Mouse (Mus musculus): ENCODE data around the gene Clic4. TPM values are rescaled to one million over a fixed set of nuclear protein-coding genes. Genes with fewer than 3 reads are reported as not detected.

The Clic4 gene
- polyA plus RNA-seq (2015; fragmentation: Nextera tagmentation; extraction: Ambion mirVana) = 252 and 254 TPM in 2 replicates

GRCm38 (mm10) chr4:135272640-135273306, at the start of gene Clic4:
Gene Clic4 (minus strand): TSS chr4:135272814.
- Histone ChIP-seq H3K36me3 (no peaks in the 10 kb centered on the region), H3K4me3 (peak within 1 kb of the TSS; percentile 93), H3K27ac (peak within 1 kb of the TSS; percentile 99), H3K9ac (peak within 1 kb of the TSS; percentile 98), H3K4me2 (peak within 1 kb of the TSS; percentile 63), H3K9me3 (replicated peaks) (no peaks in the 10 kb centered on the region), H3K27me3 (no peaks in the 10 kb centered on the region), H3K4me1 (replicated peaks) (peaks cover 46% of the 10 kb centered on the region)
- WGBS = under 1% methylated on average over 64 of the region's 64 CpGs
- ATAC-seq (replicated peaks; ENCODE audit: insufficient number of reproducible peaks, insufficient read depth, low FRiP score, low read depth) = peak; percentile 99

DNA sequence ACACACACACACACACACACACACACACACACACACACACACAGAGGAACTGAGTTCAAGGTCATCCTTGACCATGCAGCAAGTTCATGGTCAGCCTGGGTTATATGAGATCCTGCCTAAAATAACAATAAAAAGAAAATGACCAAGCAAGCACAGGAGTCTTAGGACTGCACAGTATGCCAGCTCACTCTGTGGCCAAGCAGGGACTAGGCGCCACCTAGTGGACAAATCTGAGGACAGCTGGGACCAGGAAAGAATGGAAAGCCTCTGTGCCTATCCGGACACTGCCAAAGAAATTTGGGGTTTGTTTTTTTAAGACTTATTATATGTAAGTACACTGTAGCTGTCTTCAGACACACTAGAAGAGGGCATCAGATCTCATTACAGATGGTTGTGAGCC, 45.4 kb upstream of the Clic4 start:
- peak; percentile 32; the same call in 1 of the 2 replicates for ATAC-seq (replicated peaks; ENCODE audit: insufficient number of reproducible peaks, insufficient read depth, low FRiP score, low read depth)
- Histone ChIP-seq H3K4me1 (replicated peaks) (peaks cover 30% of the 10 kb centered on the region), H3K27me3 (no peaks in the 10 kb centered on the region), H3K4me2 (no peak overlapping the region), H3K9me3 (replicated peaks) (no peaks in the 10 kb centered on the region), H3K27ac (peak overlapping the region; percentile 64), H3K36me3 (peaks cover 42% of the 10 kb centered on the region), H3K4me3 (no peak overlapping the region), H3K9ac (no peak overlapping the region)
- WGBS = 19% methylated on average over 2 of the region's 2 CpGs

- Histone ChIP-seq H3K9me3 (replicated peaks) (no peaks in the 10 kb centered on the region), H3K27ac (peak overlapping the region; percentile 64), H3K27me3 (no peaks in the 10 kb centered on the region), H3K36me3 (peaks cover 38% of the 10 kb centered on the region), H3K4me3 (no peak overlapping the region), H3K4me2 (no peak overlapping the region), H3K9ac (no peak overlapping the region), H3K4me1 (replicated peaks) (peaks cover 35% of the 10 kb centered on the region)
- no peak for ATAC-seq (replicated peaks; ENCODE audit: insufficient number of reproducible peaks, insufficient read depth, low FRiP score, low read depth)
- 63% methylated on average over 4 of the region's 4 CpGs for WGBS
Observed at GRCm38 (mm10) chr4:135317539-135317938, 44.9 kb upstream of the Clic4 start.

DNA sequence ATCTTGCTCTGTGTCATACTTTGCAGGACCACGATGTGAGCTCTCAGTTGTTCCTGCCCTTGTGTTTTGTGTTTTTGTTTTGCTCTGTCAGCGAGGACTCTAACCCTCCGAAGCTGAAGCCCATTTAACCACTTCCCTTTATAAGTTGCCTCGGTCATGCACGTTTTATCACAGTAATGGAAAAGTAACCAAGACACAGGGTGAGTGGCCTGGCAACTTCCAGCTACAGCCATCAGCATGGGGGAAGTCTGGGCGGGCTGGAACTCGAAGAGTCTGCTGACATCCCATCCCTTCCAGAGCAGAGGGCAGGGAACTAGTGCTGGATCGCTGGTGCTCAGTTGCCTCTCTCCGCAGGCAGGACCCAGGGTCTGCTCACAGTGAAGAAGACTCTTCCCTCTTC, 42.7 kb upstream of the Clic4 start:
- Histone ChIP-seq H3K9ac (no peak overlapping the region), H3K4me1 (replicated peaks) (peaks cover 44% of the 10 kb centered on the region), H3K4me3 (no peak overlapping the region), H3K27me3 (no peaks in the 10 kb centered on the region), H3K27ac (no peak overlapping the region), H3K4me2 (no peak overlapping the region), H3K36me3 (peaks cover 17% of the 10 kb centered on the region), H3K9me3 (replicated peaks) (no peaks in the 10 kb centered on the region)
- ATAC-seq (replicated peaks; ENCODE audit: insufficient number of reproducible peaks, insufficient read depth, low FRiP score, low read depth) = no peak
- WGBS = 91% methylated on average over 9 of the region's 9 CpGs

DNA sequence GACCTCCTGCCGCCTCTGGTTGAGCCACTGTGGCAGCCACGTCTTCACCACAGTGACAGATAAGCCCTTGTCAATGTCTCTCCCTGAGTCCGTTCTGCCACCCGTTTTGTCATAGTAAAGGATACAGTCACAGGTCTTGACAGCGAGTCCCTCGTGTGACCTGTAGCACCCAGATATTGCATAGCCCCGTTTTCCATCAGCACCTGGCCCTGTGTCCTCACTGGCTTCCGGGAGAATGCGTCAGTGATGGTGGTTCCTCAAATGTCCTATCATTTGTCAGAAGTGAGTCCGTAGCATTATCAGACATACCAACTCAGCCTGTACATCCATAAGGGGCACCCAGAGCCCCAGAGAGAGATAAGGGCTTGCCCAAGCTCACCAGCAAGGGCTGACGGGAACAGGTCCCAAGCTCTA, 41.8 kb upstream of the Clic4 start:
- Histone ChIP-seq H3K9me3 (replicated peaks) (no peaks in the 10 kb centered on the region), H3K36me3 (peaks cover 8% of the 10 kb centered on the region; the same call in 1 of the 2 replicates), H3K27me3 (no peaks in the 10 kb centered on the region), H3K9ac (no peak overlapping the region), H3K4me1 (replicated peaks) (peaks cover 50% of the 10 kb centered on the region), H3K4me3 (0 out of 2 replicates have a peak overlapping the region, but pooled peaks have one; percentile 20), H3K27ac (peak overlapping the region; percentile 95), H3K4me2 (peak overlapping the region; percentile 56)
- no peak for ATAC-seq (replicated peaks; ENCODE audit: insufficient number of reproducible peaks, insufficient read depth, low FRiP score, low read depth)
- 37% methylated on average over 11 of the region's 11 CpGs for WGBS

DNA sequence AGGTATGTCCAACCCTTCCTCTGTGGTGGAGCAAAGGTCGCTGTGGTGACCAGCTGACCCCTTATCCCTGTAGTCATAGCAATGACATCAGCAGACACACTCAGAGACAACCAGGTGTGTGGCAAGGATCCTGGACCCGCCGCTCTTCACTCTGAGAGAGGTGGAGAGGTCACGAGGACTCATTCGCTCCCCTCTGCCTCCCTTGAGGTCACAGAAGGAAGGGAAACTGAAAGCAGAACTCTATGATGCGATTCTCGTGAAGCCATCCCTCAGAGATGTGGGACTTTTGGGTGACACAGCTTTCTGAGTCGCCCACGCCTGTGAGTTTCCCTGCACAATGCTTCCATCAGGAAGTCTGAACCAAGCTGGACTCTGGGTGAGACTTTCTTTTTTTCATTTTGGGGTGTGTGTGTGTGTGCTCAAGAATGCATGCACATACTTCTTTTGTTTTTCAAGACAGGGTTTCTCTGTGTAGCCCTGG, 41.2 kb upstream of the Clic4 start:
- peaks cover 3% of the 10 kb centered on the region; the same call in 1 of the 2 replicates for H3K36me3 ChIP-seq
- H3K4me3 ChIP-seq = peak overlapping the region; percentile 20
- ATAC-seq (replicated peaks; ENCODE audit: insufficient number of reproducible peaks, insufficient read depth, low FRiP score, low read depth) = no peak
- H3K9ac ChIP-seq = peak overlapping the region; percentile 20; the same call in 1 of the 2 replicates
- H3K27ac ChIP-seq = peak overlapping the region; percentile 95
- no peaks in the 10 kb centered on the region for H3K27me3 ChIP-seq
- H3K9me3 ChIP-seq (replicated peaks) = no peaks in the 10 kb centered on the region
- peaks cover 57% of the 10 kb centered on the region for H3K4me1 ChIP-seq (replicated peaks)
- WGBS = 26% methylated on average over 9 of the region's 9 CpGs
- peak overlapping the region; percentile 56 for H3K4me2 ChIP-seq

DNA sequence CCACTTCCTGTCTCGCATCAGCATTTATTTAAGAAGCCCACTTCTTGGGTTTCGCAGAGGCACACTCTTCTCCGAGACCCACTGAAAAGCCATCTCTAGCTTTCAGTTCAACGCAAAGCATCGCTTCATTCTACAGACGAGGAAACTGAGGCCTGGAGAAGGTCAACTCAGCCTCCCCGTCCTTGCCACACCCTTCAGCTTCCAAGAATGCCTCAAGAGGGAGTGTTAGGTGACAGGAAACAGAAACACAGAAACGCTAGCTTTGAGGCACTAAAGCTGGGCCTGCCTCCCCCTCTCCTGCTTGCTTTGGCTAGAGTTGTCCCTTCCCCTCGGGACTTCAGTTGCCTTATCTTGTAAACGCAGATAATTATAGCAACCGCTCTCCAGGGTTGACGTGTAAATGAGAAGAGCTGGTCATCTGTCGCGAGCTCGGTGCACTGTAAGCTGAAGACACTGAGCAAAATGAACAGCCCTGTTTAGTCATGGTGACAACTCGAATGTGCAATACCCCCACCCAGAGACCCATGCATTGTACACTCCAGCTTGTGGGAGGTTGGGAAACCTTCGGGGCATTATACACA, 40.6 kb upstream of the Clic4 start:
- ATAC-seq (replicated peaks; ENCODE audit: insufficient number of reproducible peaks, insufficient read depth, low FRiP score, low read depth) = peak; percentile 77
- Histone ChIP-seq H3K27me3 (no peaks in the 10 kb centered on the region), H3K4me3 (peak overlapping the region; percentile 20), H3K27ac (peak overlapping the region; percentile 95), H3K4me1 (replicated peaks) (peaks cover 61% of the 10 kb centered on the region), H3K4me2 (peak overlapping the region; percentile 56), H3K9ac (peak overlapping the region; percentile 20; the same call in 1 of the 2 replicates), H3K9me3 (replicated peaks) (no peaks in the 10 kb centered on the region), H3K36me3 (no peaks in the 10 kb centered on the region; the same call in 1 of the 2 replicates)
- 12% methylated on average over 17 of the region's 17 CpGs for WGBS

- Histone ChIP-seq H3K4me1 (replicated peaks) (peaks cover 64% of the 10 kb centered on the region), H3K4me3 (0 out of 2 replicates have a peak overlapping the region, but pooled peaks have one; percentile 1)
Observed at GRCm38 (mm10) chr4:135312706-135313105, 40.1 kb upstream of the Clic4 start.

GRCm38 (mm10) chr4:135310371-135310770, 37.8 kb upstream of the Clic4 start:
- no peaks in the 10 kb centered on the region; the same call in 1 of the 2 replicates for H3K36me3 ChIP-seq
- H3K4me3 ChIP-seq = no peak overlapping the region
- H3K27me3 ChIP-seq = no peaks in the 10 kb centered on the region
- no peak for ATAC-seq (replicated peaks; ENCODE audit: insufficient number of reproducible peaks, insufficient read depth, low FRiP score, low read depth)
- H3K4me2 ChIP-seq = no peak overlapping the region
- H3K9ac ChIP-seq = no peak overlapping the region
- no peaks in the 10 kb centered on the region for H3K9me3 ChIP-seq (replicated peaks)
- no peak overlapping the region for H3K27ac ChIP-seq
- WGBS = 75% methylated on average over 8 of the region's 8 CpGs
- H3K4me1 ChIP-seq (replicated peaks) = peaks cover 76% of the 10 kb centered on the region

More at GRCm38 (mm10) chr4:135312706-135313105, 40.1 kb upstream of the Clic4 start:
- Histone ChIP-seq H3K9me3 (replicated peaks) (no peaks in the 10 kb centered on the region), H3K4me2 (peak overlapping the region; percentile 56), H3K36me3 (no peaks in the 10 kb centered on the region; the same call in 1 of the 2 replicates), H3K9ac (peak overlapping the region; percentile 20; the same call in 1 of the 2 replicates), H3K27ac (peak overlapping the region; percentile 95), H3K27me3 (no peaks in the 10 kb centered on the region)
- peak; percentile 81 for ATAC-seq (replicated peaks; ENCODE audit: insufficient number of reproducible peaks, insufficient read depth, low FRiP score, low read depth)
- 12% methylated on average over 4 of the region's 4 CpGs for WGBS

DNA sequence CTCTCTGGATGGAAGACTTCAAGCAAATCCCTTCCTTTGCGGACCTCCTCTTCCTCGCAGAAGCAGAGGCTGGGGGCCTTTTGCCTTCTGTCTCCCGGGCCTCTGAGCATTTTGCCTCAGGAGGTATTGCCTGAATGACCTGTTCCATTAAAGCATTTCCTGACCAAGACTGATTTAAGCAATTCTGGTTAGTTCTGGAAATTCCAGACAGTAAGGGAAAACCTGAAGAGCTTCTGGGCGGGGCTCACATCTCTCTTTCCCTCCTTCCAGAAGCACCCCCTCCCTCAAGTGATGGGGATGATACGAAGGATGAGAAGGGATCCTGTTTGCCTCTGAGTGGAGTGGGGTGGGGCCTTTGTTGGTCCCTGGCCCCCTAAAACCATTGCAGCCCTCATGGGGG, 37.1 kb upstream of the Clic4 start:
- Histone ChIP-seq H3K4me1 (replicated peaks) (peaks cover 73% of the 10 kb centered on the region), H3K9me3 (replicated peaks) (no peaks in the 10 kb centered on the region), H3K4me2 (no peak overlapping the region), H3K36me3 (no peaks in the 10 kb centered on the region), H3K9ac (no peak overlapping the region), H3K27me3 (no peaks in the 10 kb centered on the region), H3K4me3 (no peak overlapping the region), H3K27ac (peak overlapping the region; percentile 77)
- no peak for ATAC-seq (replicated peaks; ENCODE audit: insufficient number of reproducible peaks, insufficient read depth, low FRiP score, low read depth)
- WGBS = 58% methylated on average over 5 of the region's 5 CpGs

DNA sequence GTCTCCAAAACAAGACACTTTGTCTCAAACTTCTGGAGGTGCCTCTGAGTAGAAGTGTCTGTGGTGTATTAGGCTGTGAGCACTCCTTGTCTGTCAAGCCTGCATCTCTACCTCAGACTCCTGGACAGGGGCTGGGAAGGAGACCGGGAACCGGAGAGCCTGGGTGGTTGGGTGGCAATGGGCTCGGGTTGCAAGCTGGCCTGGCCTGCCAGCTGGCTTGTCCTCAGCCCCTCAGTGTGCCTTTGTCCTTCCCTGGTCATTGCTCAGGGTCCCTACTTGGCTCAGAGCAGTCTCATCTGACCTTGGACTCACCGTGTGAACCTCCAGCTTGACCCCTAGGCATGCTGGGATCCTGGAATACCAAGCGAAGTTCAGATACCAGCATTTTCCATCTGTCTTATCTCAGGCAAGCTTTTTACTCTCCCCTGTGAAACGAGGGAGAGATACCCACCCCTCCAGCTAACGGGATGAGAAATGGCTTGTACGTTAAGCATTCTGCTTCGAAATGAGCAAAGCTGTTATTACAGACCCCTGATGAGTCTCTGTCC, 36.6 kb upstream of the Clic4 start:
- Histone ChIP-seq H3K9ac (no peak overlapping the region), H3K27me3 (no peaks in the 10 kb centered on the region), H3K9me3 (replicated peaks) (no peaks in the 10 kb centered on the region), H3K4me3 (no peak overlapping the region), H3K36me3 (no peaks in the 10 kb centered on the region), H3K4me2 (no peak overlapping the region), H3K27ac (peak overlapping the region; percentile 77), H3K4me1 (replicated peaks) (peaks cover 67% of the 10 kb centered on the region)
- 31% methylated on average over 9 of the region's 9 CpGs for whole genome bisulfite sequencing
- no peak for ATAC-seq (replicated peaks; ENCODE audit: insufficient number of reproducible peaks, insufficient read depth, low FRiP score, low read depth)
